Mouse (Mus musculus) hematopoietic stem cell, adult 5-6 weeks (primary cell): Measurements from ENCODE around the gene Hnrnpa1. TPM values are rescaled to one million over a fixed set of nuclear protein-coding genes. Genes with fewer than 3 reads are reported as not detected.
A peak's percentile ranks its signal among the peaks of the same experiment; 100 is the strongest.
"Not testable (repeated sequence)": the region's sequence is repeated elsewhere in the genome, so short reads cannot be mapped to it uniquely, and the experiment has no call there.

Experiments
- ATAC-seq, 2 experiments: fragments of 125-278 bp in 1 of 2; replicated peaks in 1 of 2; 2 replicates each; pipeline ENCODE4 v1.8.0; 2016 to 2017; ENCODE audit warnings: inconsistent platforms in 2 of 2, mild to moderate bottlenecking in 2 of 2, moderate number of reproducible peaks in 2 of 2, low read depth in 1 of 2, moderate TSS enrichment in 1 of 2; ENCODE audit not compliant: low FRiP score in 2 of 2, poor library complexity in 2 of 2, severe bottlenecking in 2 of 2, insufficient read depth in 1 of 2, low TSS enrichment in 1 of 2
- total RNA-seq: library from RNA; stranded (forward); fragments of 172-1452, 232-1000 nt; gene quantifications from 2 replicates; pipeline ENCODE4 v1.2.3, GENCODE M21; 2017

Gene Hnrnpa1
- total RNA-seq, 1 experiment from 2014 or later: 2,732 TPM

- ATAC-seq: peak; percentile 89 to 91
Measured at GRCm38 (mm10) chr15:103257790-103258728, 17.8 kb downstream of the Hnrnpa1 start, which contains the start of gene Nfe2. TSS of gene Nfe2 (minus strand) at chr15:103258403.

GRCm38 (mm10) chr15:103259162-103259561 is 18.9 kb downstream of the Hnrnpa1 start:
- no peak for ATAC-seq

- peak; percentile 17 to 18; a peak in 3 of 4 replicates for ATAC-seq
Measured at GRCm38 (mm10) chr15:103259989-103260388, 19.8 kb downstream of the Hnrnpa1 start.

- ATAC-seq: no peak
Measured at GRCm38 (mm10) chr15:103264794-103265193, 24.6 kb downstream of the Hnrnpa1 start.

GRCm38 (mm10) chr15:103268903-103269302 is 28.7 kb downstream of the Hnrnpa1 start:
- no peak for ATAC-seq

- ATAC-seq: peak; percentile 98 to 99
Measured at GRCm38 (mm10) chr15:103272419-103273279, 32.4 kb downstream of the Hnrnpa1 start, which contains the start of gene Copz1. TSS of gene Copz1 (plus strand) at chr15:103272714.

- ATAC-seq: not testable (repeated sequence)
Measured at GRCm38 (mm10) chr15:103275943-103276342, 35.7 kb downstream of the Hnrnpa1 start.

- ATAC-seq: no peak
Measured at GRCm38 (mm10) chr15:103277949-103278348, 37.7 kb downstream of the Hnrnpa1 start.

GRCm38 (mm10) chr15:103279750-103280149 is 39.5 kb downstream of the Hnrnpa1 start:
- no peak for ATAC-seq

GRCm38 (mm10) chr15:103280817-103281464 is 40.7 kb downstream of the Hnrnpa1 start:
- peak; percentile 82 to 89 for ATAC-seq

- no peak for ATAC-seq
Measured at GRCm38 (mm10) chr15:103281465-103282205, 41.4 kb downstream of the Hnrnpa1 start.

- ATAC-seq: peak in 1 of 2 experiments; percentile 49; a peak in 1 of 4 replicates
Measured at GRCm38 (mm10) chr15:103284066-103284465, 43.8 kb downstream of the Hnrnpa1 start.

- ATAC-seq: no peak
Measured at GRCm38 (mm10) chr15:103284647-103285046, 44.4 kb downstream of the Hnrnpa1 start.

- no peak for ATAC-seq
Measured at GRCm38 (mm10) chr15:103285778-103286417, 45.7 kb downstream of the Hnrnpa1 start.

GRCm38 (mm10) chr15:103289600-103289999 is 49.4 kb downstream of the Hnrnpa1 start:
- no peak for ATAC-seq

GRCm38 (mm10) chr15:103290417-103290816 is 50.2 kb downstream of the Hnrnpa1 start:
- ATAC-seq: no peak
